Mouse (Mus musculus) hindbrain, postnatal 0 days (tissue): ENCODE data around the gene Ncoa1. TPM values are rescaled to one million over a fixed set of nuclear protein-coding genes. Genes with fewer than 3 reads are reported as not detected.
"Not testable (repeated sequence)": the region's sequence is repeated elsewhere in the genome, so short reads cannot be mapped to it uniquely, and the experiment has no call there.

ENCODE experiments used
- ATAC-seq: fragments of 200-750 bp; cut with Nextera tagmentation; 2 replicates; pipeline ENCODE4 v1.8.0; 2017; ENCODE audit warnings: mild to moderate bottlenecking, moderate TSS enrichment, moderate library complexity
- DNase-seq: peaks from one replicate; pipeline ENCODE4 v3.0.0-alpha.2; 2015; ENCODE audit warnings: low spot score
- H3K27ac ChIP-seq: fragments of 300-500 bp; sonication (generic); 2 replicates; pipeline ENCODE4 v1.5.1; 2014; ENCODE audit warnings: mild to moderate bottlenecking
- H3K27me3 ChIP-seq: fragments of 300-500 bp; sonication (generic); 2 replicates; pipeline ENCODE4 v1.6.1; 2014; ENCODE audit warnings: low read length, mixed read lengths; ENCODE audit not compliant: insufficient read depth
- H3K36me3 ChIP-seq: fragments of 300-500 bp; sonication (generic); 2 replicates; pipeline ENCODE4 v1.6.1; 2014; ENCODE audit warnings: low read length, mixed read lengths; ENCODE audit not compliant: insufficient read depth
- H3K4me1 ChIP-seq: fragments of 300-500 bp; sonication (generic); 2 replicates; pipeline ENCODE4 v1.6.1; 2014; ENCODE audit warnings: antibody characterized with exemption, low read length, mixed read lengths; ENCODE audit not compliant: insufficient read depth
- H3K4me2 ChIP-seq: fragments of 300-500 bp; sonication (generic); 2 replicates; pipeline ENCODE4 v1.6.1; 2014; ENCODE audit warnings: low read depth, mild to moderate bottlenecking, low read length, moderate library complexity, mixed read lengths
- H3K4me3 ChIP-seq: fragments of 300-500 bp; sonication (generic); 2 replicates; pipeline ENCODE4 v1.5.1; 2014; ENCODE audit warnings: low read length
- H3K9ac ChIP-seq: fragments of 300-500 bp; sonication (generic); replicated peaks from 2 replicates; pipeline ENCODE4 v1.6.1; 2014; ENCODE audit warnings: mild to moderate bottlenecking, low read length, moderate library complexity, mixed read lengths
- H3K9me3 ChIP-seq: fragments of 300-500 bp; sonication (generic); 2 replicates; pipeline ENCODE4 v1.6.1; 2016; ENCODE audit warnings: low read length, mixed read lengths
- CTCF ChIP-seq: IDR thresholded peaks from 2 replicates; pipeline ENCODE4 v1.5.1; 2016; ENCODE audit warnings: antibody characterized with exemption, control low read depth, low read depth
- WGBS: fragments of 180-500 bp; shearing (Covaris S2); extraction: QIAGEN DNeasy Blood & Tissue Kit; methylation state at CpG from one replicate; pipeline ENCODE4 v1.1.7; 2014; 5-methylcytosine and 5-hydroxymethylcytosine counted together
- polyA plus RNA-seq: library from polyadenylated mRNA; unstranded; fragments of >200 nt; fragmentation: Nextera tagmentation; extraction: Ambion mirVana; gene quantifications from 2 replicates; pipeline ENCODE4 v1.2.1, GENCODE M21; 2015
- total RNA-seq: library from RNA; depleted of rRNA; stranded (reverse); fragments of >200 nt; gene quantifications from 2 replicates; pipeline ENCODE4 v1.2.3, GENCODE M21; 2014

The Ncoa1 gene
- total and polyA plus RNA-seq, 2 experiments from 2014 or later, result 14.2 to 38.5 TPM

GRCm38 (mm10) chr12:4460990-4461389 is 16.0 kb downstream of the Ncoa1 start:
- no peak overlapping the region for H3K9ac ChIP-seq
- DNase-seq (no peak), ATAC-seq (no peak)
- no peak overlapping the region for H3K4me3 ChIP-seq
- no peaks in the 10 kb centered on the region for H3K36me3 ChIP-seq
- WGBS, result 94% methylated on average over 2 of the region's 2 CpGs
- no peaks in the 10 kb centered on the region for H3K9me3 ChIP-seq
- H3K27me3 ChIP-seq, result no peaks in the 10 kb centered on the region
- no peak overlapping the region for H3K27ac ChIP-seq
- no peaks in the 10 kb centered on the region for H3K4me1 ChIP-seq
- no peak overlapping the region for H3K4me2 ChIP-seq
- TF ChIP-seq CTCF, result peak; percentile 43

- ATAC-seq, result no peak
- Histone ChIP-seq H3K27ac (no peak overlapping the region), H3K9ac (no peak overlapping the region), H3K4me3 (no peak overlapping the region), H3K4me1 (0 out of 2 replicates have a peak, but pooled peaks cover 3% of the 10 kb centered on the region), H3K36me3 (no peaks in the 10 kb centered on the region), H3K27me3 (no peaks in the 10 kb centered on the region), H3K4me2 (no peak overlapping the region), H3K9me3 (no peaks in the 10 kb centered on the region)
- no peak for DNase-seq
- TF ChIP-seq CTCF, result no peak
- WGBS, result 78% methylated on average over 10 of the region's 10 CpGs
These were observed 21.9 kb downstream of the Ncoa1 start for GRCm38 (mm10) chr12:4454956-4455565.

- no peaks in the 10 kb centered on the region for H3K27me3 ChIP-seq
- 88% methylated on average over 4 of the region's 4 CpGs for WGBS
- 0 out of 2 replicates have a peak, but pooled peaks cover 3% of the 10 kb centered on the region for H3K4me1 ChIP-seq
- TF ChIP-seq CTCF, result no peak
- ATAC-seq, result no peak
- H3K9me3 ChIP-seq, result no peaks in the 10 kb centered on the region
- H3K27ac ChIP-seq, result no peak overlapping the region
- H3K9ac ChIP-seq, result no peak overlapping the region
- no peak overlapping the region for H3K4me2 ChIP-seq
- H3K4me3 ChIP-seq, result no peak overlapping the region
- no peak for DNase-seq
- no peaks in the 10 kb centered on the region for H3K36me3 ChIP-seq
These were observed 22.7 kb downstream of the Ncoa1 start for GRCm38 (mm10) chr12:4454248-4454647.

GRCm38 (mm10) chr12:4452233-4452632 is 24.7 kb downstream of the Ncoa1 start:
- no peak for ATAC-seq
- no peak overlapping the region for H3K4me3 ChIP-seq
- H3K9me3 ChIP-seq, result no peaks in the 10 kb centered on the region
- H3K27me3 ChIP-seq, result no peaks in the 10 kb centered on the region
- H3K4me1 ChIP-seq, result 0 out of 2 replicates have a peak, but pooled peaks cover 3% of the 10 kb centered on the region
- DNase-seq, result no peak
- no peak overlapping the region for H3K9ac ChIP-seq
- no peak overlapping the region for H3K4me2 ChIP-seq
- no peak for TF ChIP-seq CTCF
- no peak overlapping the region for H3K27ac ChIP-seq
- H3K36me3 ChIP-seq, result no peaks in the 10 kb centered on the region

- not testable (repeated sequence) for H3K4me1 ChIP-seq, H3K9me3 ChIP-seq, H3K27me3 ChIP-seq, H3K27ac ChIP-seq, H3K36me3 ChIP-seq, ATAC-seq, H3K4me3 ChIP-seq, DNase-seq, H3K9ac ChIP-seq, H3K4me2 ChIP-seq
These were observed 26.5 kb downstream of the Ncoa1 start for GRCm38 (mm10) chr12:4450485-4450884.

- Histone ChIP-seq H3K27ac (no peak overlapping the region), H3K4me2 (no peak overlapping the region), H3K4me1 (0 out of 2 replicates have a peak, but pooled peaks cover under 1% of the 10 kb centered on the region), H3K9ac (no peak overlapping the region), H3K36me3 (no peaks in the 10 kb centered on the region), H3K4me3 (no peak overlapping the region), H3K27me3 (no peaks in the 10 kb centered on the region), H3K9me3 (no peaks in the 10 kb centered on the region)
- ATAC-seq (no peak), DNase-seq (no peak)
- TF ChIP-seq CTCF, result no peak
- WGBS, result 86% methylated on average over 4 of the region's 4 CpGs
These were observed 28.8 kb downstream of the Ncoa1 start for GRCm38 (mm10) chr12:4448076-4448589.

- H3K36me3 ChIP-seq, result no peaks in the 10 kb centered on the region
- no peaks in the 10 kb centered on the region for H3K4me1 ChIP-seq
- H3K9me3 ChIP-seq, result no peaks in the 10 kb centered on the region
- ATAC-seq (no peak), DNase-seq (no peak)
- H3K4me3 ChIP-seq, result no peak overlapping the region
- WGBS, result 94% methylated on average over 5 of the region's 5 CpGs
- no peaks in the 10 kb centered on the region for H3K27me3 ChIP-seq
- H3K9ac ChIP-seq, result no peak overlapping the region
- no peak overlapping the region for H3K27ac ChIP-seq
- TF ChIP-seq CTCF, result no peak
- H3K4me2 ChIP-seq, result no peak overlapping the region
These were observed 32.0 kb downstream of the Ncoa1 start for GRCm38 (mm10) chr12:4444946-4445345.
